Comparison of ENCODE assay signal across 17 mouse cellular contexts in genomic region chr15:56378511-56378910, GRCm38 (mm10).
DNase-seq lines count a peak whose midpoint lies in the region; ATAC-seq and TF ChIP-seq lines count a peak whose summit lies in the region.
"Had no signal": no experiment of that assay in that cellular context is flagged by ENCODE, and none has a peak within 500 bp of the region (broad histone marks: within the 10 kb centered on the region; RNA-seq: fewer than 3 reads in every experiment).

No protein-coding gene starts in this region.

- H3K9ac ChIP-seq in kidney, postnatal 0 days (ENCODE audit: low read depth, low read length), result no peak overlapping the region
- H3K9ac ChIP-seq in forebrain, embryonic 14.5 days (ENCODE audit: low read length), result no peak overlapping the region
- H3K9ac ChIP-seq: heart, embryonic 12.5 days; hindbrain, embryonic 12.5 days; liver, embryonic 12.5 days; midbrain, embryonic 15.5 days had no signal

- WGBS in kidney, postnatal 0 days, result 17% methylated on average over 1 of the region's 1 CpGs
- WGBS in large intestine, adult 2 months, result 20% methylated on average over 1 of the region's 1 CpGs
- WGBS in forebrain, embryonic 14.5 days, result 78% methylated on average over 1 of the region's 1 CpGs

- no peak overlapping the region for H3K27ac ChIP-seq in kidney, postnatal 0 days
- H3K27ac ChIP-seq in forebrain, embryonic 14.5 days (ENCODE audit: low read depth, low read length), result no peak overlapping the region
- H3K27ac ChIP-seq: hindbrain, embryonic 12.5 days; left cerebral cortex, adult 2 months; liver, embryonic 12.5 days; midbrain, embryonic 15.5 days had no signal

- H3K27me3 ChIP-seq in kidney, postnatal 0 days (ENCODE audit: insufficient read depth, low read length), result no peaks in the 10 kb centered on the region
- no peaks in the 10 kb centered on the region for H3K27me3 ChIP-seq in forebrain, embryonic 14.5 days (replicated peaks; ENCODE audit: control insufficient read depth, insufficient read depth, low read length)
- H3K27me3 ChIP-seq: heart, embryonic 12.5 days; hindbrain, embryonic 12.5 days; liver, embryonic 12.5 days; midbrain, embryonic 15.5 days had no signal

- peak; percentile 43; the same call in 1 of the 2 replicates for ATAC-seq in kidney, postnatal 0 days (replicated peaks; ENCODE audit: low FRiP score, low read depth)
- no peak for ATAC-seq in forebrain, embryonic 14.5 days
- ATAC-seq: liver, embryonic 12.5 days; midbrain, embryonic 15.5 days had no signal

- no peaks in the 10 kb centered on the region for H3K4me1 ChIP-seq in kidney, postnatal 0 days (replicated peaks; ENCODE audit: insufficient read depth, low read length)
- no peaks in the 10 kb centered on the region for H3K4me1 ChIP-seq in forebrain, embryonic 14.5 days (ENCODE audit: control insufficient read depth, insufficient read depth, low read length)
- H3K4me1 ChIP-seq: hindbrain, embryonic 12.5 days; liver, embryonic 12.5 days; midbrain, embryonic 15.5 days had no signal

- no peaks in the 10 kb centered on the region for H3K9me3 ChIP-seq in kidney, postnatal 0 days (replicated peaks; ENCODE audit: low read length)
- H3K9me3 ChIP-seq in forebrain, embryonic 14.5 days (replicated peaks; ENCODE audit: control insufficient read depth, low read length), result no peaks in the 10 kb centered on the region
- H3K9me3 ChIP-seq: heart, embryonic 12.5 days; hindbrain, embryonic 12.5 days; liver, embryonic 12.5 days; midbrain, embryonic 15.5 days had no signal

- H3K4me2 ChIP-seq in kidney, postnatal 0 days (ENCODE audit: low read length), result no peak overlapping the region
- no peak overlapping the region for H3K4me2 ChIP-seq in forebrain, embryonic 14.5 days (ENCODE audit: low read length)
- H3K4me2 ChIP-seq: heart, embryonic 12.5 days; hindbrain, embryonic 12.5 days; liver, embryonic 12.5 days; midbrain, embryonic 15.5 days had no signal

- no peak for TF ChIP-seq CTCF in kidney, postnatal 0 days (IDR thresholded peaks at IDR 0.05; ENCODE audit: low read depth)

- H3K4me3 ChIP-seq in kidney, postnatal 0 days (replicated peaks; ENCODE audit: low read depth, low read length), result no peak overlapping the region
- no peak overlapping the region for H3K4me3 ChIP-seq in forebrain, embryonic 14.5 days (ENCODE audit: low read depth, low read length)
- H3K4me3 ChIP-seq: heart, embryonic 12.5 days; hindbrain, embryonic 12.5 days; left cerebral cortex, adult 2 months; liver, embryonic 12.5 days; midbrain, embryonic 15.5 days had no signal

- DNase-seq in kidney, postnatal 0 days (ENCODE audit: low spot score), result peak; percentile 83
- no peak for DNase-seq in kidney, postnatal 25 days
- DNase-seq in adipocyte (ENCODE audit: low spot score), result peak; percentile 18
- DNase-seq in embryo, embryonic 10.5 days (ENCODE audit: low spot score), result peak; percentile 71
- peak; percentile 11 for DNase-seq in large intestine, adult 2 months (ENCODE audit: low read depth, low spot score)
- no peak for DNase-seq in forebrain, embryonic 14.5 days (ENCODE audit: low spot score)
- DNase-seq in layer of hippocampus, postnatal 10 days (ENCODE audit: low spot score in 2 of 2), result no peak
- DNase-seq: adrenal gland, postnatal 36 days; cerebellum, postnatal 14 days; gastrocnemius, postnatal 36 days; lung, postnatal 36 days; thymus, adult 18-20 months had no signal

- no peaks in the 10 kb centered on the region for H3K36me3 ChIP-seq in kidney, postnatal 0 days (ENCODE audit: insufficient read depth, low read length)
- no peaks in the 10 kb centered on the region for H3K36me3 ChIP-seq in forebrain, embryonic 14.5 days (ENCODE audit: control insufficient read depth, insufficient read depth, low read length)
- H3K36me3 ChIP-seq: heart, embryonic 12.5 days; hindbrain, embryonic 12.5 days; liver, embryonic 12.5 days; midbrain, embryonic 15.5 days had no signal

Comparison
In these comparisons a context has a peak if more than half of its experiments do, and no peak if none do; other contexts are left out.
1. DNase-seq: peak in kidney, postnatal 0 days (single experiment), adipocyte (single experiment), embryo, embryonic 10.5 days (single experiment) and large intestine, adult 2 months (single experiment); none in kidney, postnatal 25 days (0 of 2), forebrain, embryonic 14.5 days (single experiment) and layer of hippocampus, postnatal 10 days (0 of 2).